Mouse (Mus musculus): ENCODE data around the gene Vmn1r219.
A peak's percentile ranks its signal among the peaks of the same experiment; 100 is the strongest.
"Not testable (repeated sequence)": the region's sequence is repeated elsewhere in the genome, so short reads cannot be mapped to it uniquely, and the experiment has no call there.

The Vmn1r219 gene

GRCm38 (mm10) chr13:23159012-23159411, at the start of gene Vmn1r219:
TSS of gene Vmn1r219 (plus strand) at chr13:23159312.
- DNase-seq (ENCODE audit: low read depth, low spot score) = no peak

DNA sequence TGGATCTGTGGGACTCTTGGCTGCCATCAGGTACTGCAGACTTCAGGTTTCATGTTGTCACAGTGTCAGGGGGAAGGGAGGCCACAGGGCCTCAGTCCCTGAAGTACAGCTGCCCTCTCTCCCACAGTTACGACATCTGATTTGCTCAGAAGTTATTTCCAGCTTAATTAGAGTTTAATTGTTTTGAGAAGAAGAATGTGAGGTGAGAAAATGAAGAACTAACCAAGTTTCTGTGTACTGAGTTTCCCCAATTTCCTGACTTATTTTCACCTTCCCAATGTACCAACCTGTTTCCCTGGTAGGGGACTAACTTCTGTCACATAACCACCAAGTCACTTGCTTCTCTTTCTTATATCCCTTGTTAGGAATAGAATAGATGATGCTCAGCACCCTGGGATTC, 41.0 kb upstream of the Vmn1r219 start, which contains the start of gene Vmn1r217:
Gene Vmn1r217, minus strand, starts transcription at position 101 of the 400 bp plus-strand sequence.
- not testable (repeated sequence) for DNase-seq (ENCODE audit: low read depth, low spot score)

- DNase-seq (ENCODE audit: low read depth, low spot score) = no peak
Observed at GRCm38 (mm10) chr13:23120611-23121010, 38.5 kb upstream of the Vmn1r219 start.

- no peak for DNase-seq (ENCODE audit: low read depth, low spot score)
Observed at GRCm38 (mm10) chr13:23133099-23133498, 26.0 kb upstream of the Vmn1r219 start, which contains the start of gene Vmn1r218. TSS of gene Vmn1r218 (plus strand) at chr13:23133155.

DNA sequence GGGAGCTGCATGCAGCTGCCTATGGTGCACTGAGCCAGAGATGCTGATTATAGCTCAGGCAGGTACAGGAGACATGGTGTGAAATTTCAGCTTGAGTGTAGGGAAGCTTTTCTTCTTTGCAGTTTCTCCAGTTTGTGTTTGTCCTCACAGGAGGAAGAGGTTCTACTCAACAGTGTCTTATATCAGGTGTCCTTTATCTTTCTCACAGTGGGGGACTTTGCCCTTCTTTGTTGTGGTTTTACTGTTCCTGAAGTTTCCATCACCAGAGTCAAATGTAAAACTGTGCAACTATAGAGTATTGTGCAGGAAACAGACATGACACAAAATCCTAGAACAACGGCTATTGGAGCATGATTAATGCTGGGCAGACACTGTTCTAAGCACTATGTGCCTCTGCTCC, 25.6 kb upstream of the Vmn1r219 start:
- DNase-seq (ENCODE audit: low read depth, low spot score) = peak; percentile 60

DNA sequence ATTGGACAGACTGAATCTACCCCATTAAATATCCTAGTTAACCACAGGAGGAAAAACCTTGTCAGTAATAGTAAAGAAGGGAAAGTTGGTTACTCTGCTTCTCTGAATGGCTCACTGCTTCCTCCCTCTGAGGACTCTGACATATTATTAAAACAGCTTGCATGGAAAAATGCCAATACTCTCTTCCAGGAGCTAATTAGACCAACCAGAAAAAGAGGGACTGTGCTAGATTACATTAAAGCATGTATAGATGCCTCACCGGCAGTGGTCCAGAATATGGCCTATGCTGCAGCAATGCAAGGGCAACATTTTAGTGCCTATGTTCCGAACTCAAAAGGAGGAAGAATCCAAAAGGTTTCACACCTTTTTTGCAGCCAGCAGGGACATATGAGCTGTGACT, 20.2 kb upstream of the Vmn1r219 start:
- DNase-seq (ENCODE audit: low read depth, low spot score) = no peak

DNA sequence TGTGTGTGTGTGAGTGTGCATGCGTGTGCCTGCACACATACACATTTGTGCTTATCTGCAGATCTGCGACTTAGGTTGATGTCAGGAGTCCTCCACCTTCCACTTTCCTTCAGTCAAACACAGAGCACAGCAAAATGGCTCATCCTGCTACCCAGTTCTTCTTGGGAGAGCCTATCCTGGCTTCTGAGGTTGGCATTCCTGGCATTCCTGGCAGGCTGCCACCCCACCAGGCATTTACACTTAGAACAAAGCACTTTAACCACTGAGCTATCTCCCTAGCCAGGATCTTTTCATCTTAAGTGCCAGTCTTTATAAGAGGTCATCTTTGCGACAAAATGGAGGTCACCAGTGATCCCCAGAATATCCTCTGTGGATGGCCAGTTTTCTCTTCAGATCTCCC, 1.3 kb upstream of the Vmn1r219 start:
- DNase-seq (ENCODE audit: low read depth, low spot score) = peak; percentile 69

DNA sequence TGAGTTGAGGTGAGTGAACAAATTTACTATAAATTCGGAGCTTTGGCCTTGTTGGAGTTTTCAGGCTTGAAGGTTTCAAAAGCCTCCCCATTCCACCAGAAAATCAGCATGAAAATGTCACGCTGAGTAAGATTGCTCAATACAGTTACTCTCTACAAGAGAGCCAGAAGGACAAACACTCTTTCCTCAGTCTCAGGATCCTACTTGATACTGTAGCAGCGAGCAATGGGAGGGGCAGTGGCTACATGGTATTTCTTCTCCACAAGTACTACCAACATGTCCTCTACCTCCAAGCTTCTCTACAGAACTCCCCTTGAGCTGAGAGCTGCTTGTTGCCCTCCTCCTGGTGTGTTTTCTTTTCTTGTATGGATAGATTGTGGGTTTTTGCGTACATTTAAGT, 7.4 kb downstream of the Vmn1r219 start:
- DNase-seq (ENCODE audit: low read depth, low spot score) = not testable (repeated sequence)

DNA sequence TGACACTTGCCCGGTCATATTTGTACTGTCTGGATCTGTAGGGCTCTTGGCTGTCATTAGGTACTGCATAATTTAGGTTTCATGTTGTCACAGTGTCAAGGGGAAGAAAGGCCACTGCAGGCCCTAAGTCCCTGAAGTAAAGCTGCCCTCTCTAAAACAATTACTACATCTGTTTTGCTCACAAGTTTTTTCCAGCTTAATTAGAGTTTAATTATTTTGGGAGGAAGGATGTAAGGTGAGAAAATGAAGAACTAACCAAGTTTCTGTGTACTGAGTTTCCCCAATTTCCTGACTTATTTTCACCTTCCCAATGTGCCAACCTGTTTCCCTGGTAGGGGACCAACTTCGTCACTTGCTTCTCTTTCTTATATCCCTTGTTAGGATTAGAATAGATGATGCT, 28.8 kb downstream of the Vmn1r219 start, which contains the start of gene Vmn1r220:
Gene Vmn1r220, minus strand, starts transcription at position 101 of the 400 bp plus-strand sequence.
- no peak for DNase-seq (ENCODE audit: low read depth, low spot score)

- DNase-seq (ENCODE audit: low read depth, low spot score) = not testable (repeated sequence)
Observed at GRCm38 (mm10) chr13:23203885-23204284, 44.8 kb downstream of the Vmn1r219 start.

DNA sequence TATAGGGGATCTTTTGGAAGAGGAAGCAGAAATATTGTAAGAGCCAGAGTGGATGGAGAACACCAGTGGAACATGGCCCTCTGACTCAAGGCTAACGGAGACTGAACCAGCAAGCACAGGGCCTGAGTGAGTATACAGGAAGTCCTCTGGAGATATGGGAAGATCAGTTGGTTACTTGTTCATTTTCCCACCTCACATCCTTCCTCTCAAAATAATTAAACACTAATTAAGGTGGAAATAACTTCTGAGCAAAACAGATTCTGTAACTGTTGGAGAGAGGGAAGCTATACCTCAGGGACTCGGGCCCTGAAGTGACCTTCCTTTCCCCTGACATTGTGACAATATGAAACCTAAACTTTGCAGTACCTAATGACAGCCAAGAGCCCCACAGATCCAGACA, 54.7 kb downstream of the Vmn1r219 start, which contains the start of gene Vmn1r221:
Gene Vmn1r221, plus strand, starts transcription at position 301 of the 400 bp plus-strand sequence.
- not testable (repeated sequence) for DNase-seq (ENCODE audit: low read depth, low spot score)
